Mouse (Mus musculus) heart, embryonic 14.5 days (tissue): ENCODE data around the gene Pex14. TPM values are rescaled to one million over a fixed set of nuclear protein-coding genes. Genes with fewer than 3 reads are reported as not detected.
A peak's percentile ranks its signal among the peaks of the same experiment; 100 is the strongest.

Source experiments
- ATAC-seq: fragments of 200-750 bp; cut with Nextera tagmentation; 2 replicates; pipeline ENCODE4 v1.8.0; 2017; ENCODE audit warnings: low read depth, moderate TSS enrichment; ENCODE audit not compliant: insufficient number of reproducible peaks, insufficient read depth, low FRiP score
- H3K27ac ChIP-seq, 2 experiments: fragments of 200-500 bp in 1 of 2; fragments of 300-500 bp in 1 of 2; sonication (generic) in 1 of 2; replicated peaks in 1 of 2; 2 replicates each; pipeline ENCODE4 v1.5.1; 2012 to 2014; ENCODE audit warnings: low read depth in 2 of 2, low read length in 2 of 2, control low read depth in 1 of 2, mild to moderate bottlenecking in 1 of 2, mixed read lengths in 1 of 2; ENCODE audit not compliant: control insufficient read depth in 1 of 2, insufficient read depth in 1 of 2
- H3K27me3 ChIP-seq: fragments of 300-500 bp; sonication (generic); 2 replicates; pipeline ENCODE4 v1.6.1; 2014; ENCODE audit warnings: mild to moderate bottlenecking, low read length, control low read depth; ENCODE audit not compliant: control insufficient read depth, insufficient read depth
- H3K36me3 ChIP-seq: fragments of 300-500 bp; sonication (generic); 2 replicates; pipeline ENCODE4 v1.6.1; 2014; ENCODE audit warnings: mild to moderate bottlenecking, control low read depth, low read length, mixed read lengths; ENCODE audit not compliant: control insufficient read depth, insufficient read depth
- H3K4me1 ChIP-seq, 2 experiments: fragments of 200-500 bp in 1 of 2; fragments of 300-500 bp in 1 of 2; sonication (generic) in 1 of 2; 2 replicates each; pipeline ENCODE4 v1.6.1; 2012 to 2014; ENCODE audit warnings: low read length in 2 of 2, control low read depth in 1 of 2, mixed read lengths in 1 of 2; ENCODE audit not compliant: control insufficient read depth in 2 of 2, insufficient read depth in 2 of 2
- H3K4me2 ChIP-seq: fragments of 300-500 bp; sonication (generic); 2 replicates; pipeline ENCODE4 v1.6.1; 2014; ENCODE audit warnings: mild to moderate bottlenecking, low read length
- H3K4me3 ChIP-seq, 2 experiments: fragments of 200-500 bp in 1 of 2; fragments of 300-500 bp in 1 of 2; sonication (generic) in 1 of 2; 2 replicates each; pipeline ENCODE4 v1.5.1; 2012 to 2014; ENCODE audit warnings: low read length in 2 of 2, mild to moderate bottlenecking in 2 of 2, control low read depth in 1 of 2, low read depth in 1 of 2, moderate library complexity in 1 of 2; ENCODE audit not compliant: control insufficient read depth in 1 of 2, insufficient read depth in 1 of 2
- H3K9ac ChIP-seq: fragments of 300-500 bp; sonication (generic); 2 replicates; pipeline ENCODE4 v1.6.1; 2014; ENCODE audit warnings: mild to moderate bottlenecking, low read length
- H3K9me3 ChIP-seq: fragments of 300-500 bp; sonication (generic); 2 replicates; pipeline ENCODE4 v1.6.1; 2016; ENCODE audit warnings: low read length, control low read depth; ENCODE audit not compliant: control insufficient read depth
- WGBS: fragments of 180-500 bp; shearing (Covaris S2); extraction: QIAGEN DNeasy Blood & Tissue Kit; methylation state at CpG from one replicate; pipeline ENCODE4 v1.1.7; 2014; 5-methylcytosine and 5-hydroxymethylcytosine counted together
- polyA plus RNA-seq: library from polyadenylated mRNA; unstranded; fragments of >200 nt; fragmentation: Nextera tagmentation; extraction: Ambion mirVana; gene quantifications from 2 replicates; pipeline ENCODE4 v1.2.1, GENCODE M21; 2014

The Pex14 gene
- polyA plus RNA-seq, 1 experiment from 2014 or later, result 31.2 TPM

GRCm38 (mm10) chr4:148926459-148926858 is 173.2 kb downstream of the Pex14 start:
- Histone ChIP-seq H3K27ac (peak overlapping the region in 1 of 2 experiments; percentile 88; a peak in 2 of 4 replicates), H3K36me3 (peaks cover 7% of the 10 kb centered on the region; the same call in 1 of the 2 replicates), H3K9me3 (no peaks in the 10 kb centered on the region), H3K4me2 (peak overlapping the region; percentile 31; the same call in 1 of the 2 replicates), H3K27me3 (no peaks in the 10 kb centered on the region; the same call in 1 of the 2 replicates), H3K9ac (peak overlapping the region; percentile 63), H3K4me1 (peaks cover 60 to 89% of the 10 kb centered on the region in 2 experiments), H3K4me3 (no peak overlapping the region)
- ATAC-seq, result no peak
- WGBS, result 40% methylated on average over 8 of the region's 8 CpGs

GRCm38 (mm10) chr4:148925589-148926359 is 173.9 kb downstream of the Pex14 start:
- Histone ChIP-seq H3K4me2 (peak overlapping the region; percentile 31; the same call in 1 of the 2 replicates), H3K4me3 (no peak overlapping the region), H3K9ac (peak overlapping the region; percentile 63), H3K36me3 (peaks cover 7% of the 10 kb centered on the region; the same call in 1 of the 2 replicates), H3K9me3 (no peaks in the 10 kb centered on the region), H3K27ac (peak overlapping the region; percentile 25 to 88), H3K27me3 (no peaks in the 10 kb centered on the region; the same call in 1 of the 2 replicates), H3K4me1 (peaks cover 55 to 90% of the 10 kb centered on the region in 2 experiments)
- ATAC-seq, result no peak
- 23% methylated on average over 18 of the region's 18 CpGs for WGBS

- H3K9ac ChIP-seq, result peak overlapping the region; percentile 45; the same call in 1 of the 2 replicates
- 61% methylated on average over 8 of the region's 8 CpGs for WGBS
These were observed 175.7 kb downstream of the Pex14 start for GRCm38 (mm10) chr4:148923976-148924375.

GRCm38 (mm10) chr4:148923414-148923813 is 176.3 kb downstream of the Pex14 start:
- no peak for ATAC-seq
- H3K4me3 ChIP-seq, result no peak overlapping the region
- 70% methylated on average over 9 of the region's 9 CpGs for WGBS
- no peaks in the 10 kb centered on the region for H3K9me3 ChIP-seq
- H3K4me1 ChIP-seq, result peaks cover 46 to 90% of the 10 kb centered on the region in 2 experiments
- H3K4me2 ChIP-seq, result no peak overlapping the region
- no peak overlapping the region; a peak in 1 of 4 replicates for H3K27ac ChIP-seq
- peaks cover 4% of the 10 kb centered on the region; the same call in 1 of the 2 replicates for H3K36me3 ChIP-seq
- H3K27me3 ChIP-seq, result no peaks in the 10 kb centered on the region; the same call in 1 of the 2 replicates
- H3K9ac ChIP-seq, result 0 out of 2 replicates have a peak overlapping the region, but pooled peaks have one; percentile 45

More at GRCm38 (mm10) chr4:148923976-148924375, 175.7 kb downstream of the Pex14 start:
- H3K27me3 ChIP-seq, result no peaks in the 10 kb centered on the region; the same call in 1 of the 2 replicates
- ATAC-seq, result no peak
- peaks cover 52 to 90% of the 10 kb centered on the region in 2 experiments for H3K4me1 ChIP-seq
- no peaks in the 10 kb centered on the region for H3K9me3 ChIP-seq
- H3K4me3 ChIP-seq, result no peak overlapping the region
- peak overlapping the region in 1 of 2 experiments; percentile 10; a peak in 2 of 4 replicates for H3K27ac ChIP-seq
- peaks cover 7% of the 10 kb centered on the region for H3K36me3 ChIP-seq
- H3K4me2 ChIP-seq, result no peak overlapping the region

- peak; percentile 22; the same call in 1 of the 2 replicates for ATAC-seq
- no peak overlapping the region for H3K4me3 ChIP-seq
- no peaks in the 10 kb centered on the region; the same call in 1 of the 2 replicates for H3K27me3 ChIP-seq
- H3K4me2 ChIP-seq, result peak overlapping the region; percentile 46
- H3K36me3 ChIP-seq, result peaks cover 4% of the 10 kb centered on the region; the same call in 1 of the 2 replicates
- WGBS, result 17% methylated on average over 16 of the region's 16 CpGs
- no peaks in the 10 kb centered on the region for H3K9me3 ChIP-seq
- peaks cover 41 to 86% of the 10 kb centered on the region in 2 experiments for H3K4me1 ChIP-seq
- peak overlapping the region; percentile 57 for H3K9ac ChIP-seq
- peak overlapping the region; percentile 23 to 71 for H3K27ac ChIP-seq
These were observed 177.4 kb downstream of the Pex14 start for GRCm38 (mm10) chr4:148922221-148922700.

GRCm38 (mm10) chr4:148920610-148921009 is 179.1 kb downstream of the Pex14 start:
- Histone ChIP-seq H3K4me2 (no peak overlapping the region), H3K4me3 (no peak overlapping the region), H3K4me1 (peaks cover 26 to 69% of the 10 kb centered on the region in 2 experiments)

GRCm38 (mm10) chr4:148918707-148919447 is 180.8 kb downstream of the Pex14 start:
- 78% methylated on average over 15 of the region's 15 CpGs for WGBS
- no peaks in the 10 kb centered on the region; the same call in 1 of the 2 replicates for H3K27me3 ChIP-seq
- peaks cover 24 to 70% of the 10 kb centered on the region in 2 experiments for H3K4me1 ChIP-seq
- peaks cover 4% of the 10 kb centered on the region; the same call in 1 of the 2 replicates for H3K36me3 ChIP-seq
- no peaks in the 10 kb centered on the region for H3K9me3 ChIP-seq
- no peak overlapping the region for H3K4me3 ChIP-seq
- no peak for ATAC-seq
- H3K27ac ChIP-seq, result 0 out of 4 replicates have a peak overlapping the region, but pooled peaks of 1 of the 2 experiments have one; percentile 24
- peak overlapping the region; percentile 34; the same call in 1 of the 2 replicates for H3K9ac ChIP-seq
- no peak overlapping the region for H3K4me2 ChIP-seq

More at GRCm38 (mm10) chr4:148920610-148921009, 179.1 kb downstream of the Pex14 start:
- Histone ChIP-seq H3K9me3 (no peaks in the 10 kb centered on the region), H3K27me3 (no peaks in the 10 kb centered on the region; the same call in 1 of the 2 replicates), H3K27ac (peak overlapping the region in 1 of 2 experiments; percentile 28; a peak in 2 of 4 replicates), H3K9ac (peak overlapping the region; percentile 21; the same call in 1 of the 2 replicates), H3K36me3 (peaks cover 4% of the 10 kb centered on the region; the same call in 1 of the 2 replicates)
- 60% methylated on average over 11 of the region's 11 CpGs for WGBS
- ATAC-seq, result no peak
